Mouse (Mus musculus): ENCODE results near the gene Shcbp1l. TPM values are rescaled to one million over a fixed set of nuclear protein-coding genes. Genes with fewer than 3 reads are reported as not detected.

The Shcbp1l gene
- total RNA-seq, 4 experiments from 2014 or later = not detected

- peak; percentile 17 to 21 for DNase-seq (ENCODE audit: low spot score in 2 of 2)
These were observed 62.0 kb downstream of the Shcbp1l start for GRCm38 (mm10) chr1:153486767-153487499.

DNA sequence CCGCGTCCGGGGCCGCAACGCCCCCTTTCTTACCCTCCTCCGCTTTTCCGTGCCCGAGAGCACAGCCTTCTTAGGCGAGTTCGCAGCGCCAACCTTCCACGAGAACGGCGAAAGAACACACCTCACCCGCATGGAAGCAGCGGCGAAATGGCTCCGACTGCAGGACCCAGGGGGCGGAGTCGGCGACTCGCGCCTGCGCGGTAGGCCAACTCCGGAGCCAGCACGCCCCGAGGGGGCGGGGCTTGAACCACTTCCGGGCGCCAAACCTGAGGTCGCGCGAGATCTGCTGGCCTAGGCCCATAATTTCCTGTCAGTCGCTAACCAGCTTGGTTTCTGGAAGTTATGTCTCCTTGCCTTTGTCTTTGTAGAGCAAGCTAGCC, 62.5 kb downstream of the Shcbp1l start, which contains the start of gene Dhx9:
TSS of gene Dhx9 (minus strand) at position 161 of the 380 bp plus-strand sequence.
- peak; percentile 98 for DNase-seq (ENCODE audit: low spot score in 2 of 2)

- DNase-seq (ENCODE audit: low spot score in 2 of 2) = no peak
These were observed 64.2 kb downstream of the Shcbp1l start for GRCm38 (mm10) chr1:153489132-153489531.

GRCm38 (mm10) chr1:153489540-153489939, 64.6 kb downstream of the Shcbp1l start:
- no peak for DNase-seq (ENCODE audit: low spot score in 2 of 2)

GRCm38 (mm10) chr1:153489963-153490362, 65.0 kb downstream of the Shcbp1l start:
- DNase-seq (ENCODE audit: low spot score in 2 of 2) = no peak

DNA sequence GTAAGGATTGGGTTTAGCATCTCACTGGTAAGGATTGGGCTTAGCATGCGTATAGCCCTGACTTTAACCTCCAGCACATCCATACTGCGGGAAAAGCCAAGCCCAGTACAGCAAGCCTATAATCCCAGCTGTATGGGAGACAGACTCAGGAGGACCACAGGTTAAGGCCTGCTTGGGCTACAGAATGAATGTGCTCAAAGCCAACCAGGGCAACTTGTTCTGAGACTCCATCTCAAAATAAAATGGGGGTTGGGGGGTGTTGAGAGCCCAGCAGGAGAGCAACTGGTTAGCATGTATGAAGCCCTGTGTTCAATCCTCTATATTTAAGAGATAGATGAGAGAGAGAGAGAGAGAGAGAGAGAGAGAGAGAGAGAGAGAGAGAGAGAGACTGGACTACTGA, 66.4 kb downstream of the Shcbp1l start:
- no peak for DNase-seq (ENCODE audit: low spot score in 2 of 2)

DNA sequence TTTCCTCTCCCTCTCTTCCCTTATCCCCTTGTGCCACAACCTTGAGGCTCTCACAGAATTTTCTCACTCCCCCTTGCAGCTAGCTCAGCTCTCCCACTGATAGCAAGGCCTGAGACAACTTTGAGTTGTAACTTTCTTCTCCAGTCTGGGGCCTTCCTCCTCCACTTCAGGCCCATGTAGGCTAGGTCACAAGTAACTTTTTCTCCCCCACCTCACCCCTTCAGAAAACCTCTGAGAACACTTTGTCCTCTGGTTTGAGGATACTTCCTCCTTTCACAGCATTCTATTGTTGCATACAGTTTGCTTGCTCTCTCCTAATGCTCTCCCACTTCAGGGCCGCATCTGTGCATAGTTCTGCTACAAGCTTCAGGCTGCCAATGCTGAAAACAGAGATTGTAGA, 66.9 kb downstream of the Shcbp1l start:
- no peak for DNase-seq (ENCODE audit: low spot score in 2 of 2)

DNA sequence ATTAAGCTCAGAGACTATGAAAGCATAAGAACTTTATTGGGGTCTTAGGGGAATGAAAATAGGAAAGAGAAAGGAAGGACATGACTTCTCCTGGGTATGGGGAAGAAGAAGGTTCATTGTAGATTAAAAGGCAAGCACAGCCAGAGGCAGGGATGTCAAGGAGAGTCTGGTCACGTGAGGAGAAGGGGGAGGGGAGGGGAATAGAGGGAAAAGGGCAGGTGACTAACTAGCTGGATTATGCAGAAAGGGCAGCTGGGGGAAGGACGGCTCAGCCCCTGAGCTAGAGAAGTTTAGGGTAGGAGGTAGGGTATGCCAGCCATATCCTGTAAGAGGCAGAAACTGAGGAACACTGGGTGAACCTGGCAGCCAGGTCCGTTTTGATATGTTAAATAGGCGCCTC, 68.4 kb downstream of the Shcbp1l start:
- no peak for DNase-seq (ENCODE audit: low spot score in 2 of 2)

- DNase-seq (ENCODE audit: low spot score in 2 of 2) = no peak
These were observed 69.0 kb downstream of the Shcbp1l start for GRCm38 (mm10) chr1:153493931-153494330.

- no peak for DNase-seq (ENCODE audit: low spot score in 2 of 2)
These were observed 71.1 kb downstream of the Shcbp1l start for GRCm38 (mm10) chr1:153496030-153496429.

DNA sequence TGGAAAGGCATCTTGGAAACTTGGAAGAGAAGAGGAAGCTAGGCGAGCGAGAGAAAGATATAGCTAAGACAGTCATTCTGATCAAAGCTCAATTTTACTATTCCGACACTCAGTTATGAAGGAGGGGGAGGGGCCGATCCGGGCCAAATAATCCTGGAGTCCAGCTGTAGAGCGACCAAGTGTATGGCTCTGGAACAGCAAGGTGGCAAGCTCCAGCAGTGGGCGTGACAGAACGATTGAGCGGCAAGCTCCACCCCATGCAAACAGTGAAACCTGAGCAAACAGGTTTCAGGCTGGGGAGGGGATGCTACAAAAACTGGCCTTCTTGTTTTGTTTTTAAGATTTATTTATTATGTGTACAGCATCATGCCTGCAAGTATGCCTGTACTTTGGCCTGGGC, 75.1 kb downstream of the Shcbp1l start:
- DNase-seq (ENCODE audit: low spot score in 2 of 2) = no peak

GRCm38 (mm10) chr1:153501644-153502321, 76.8 kb downstream of the Shcbp1l start:
- DNase-seq (ENCODE audit: low spot score in 2 of 2) = no peak

Other genes with a start within 250 kb of the Shcbp1l start
- 1 to 10 TPM; 1.8 to 4.9 (median 3.0) TPM for gene Lamc2, start 238.7 kb upstream of the Shcbp1l start, total RNA-seq (2022)
- 10 to 100 TPM; 34.7 to 54.8 (median 46.8) TPM for gene Lamc1, start 92.4 kb upstream of the Shcbp1l start, total RNA-seq (2022)
- 10 to 100 TPM; 18.8 to 23.4 (median 20.3) TPM for gene Dhx9, start 62.5 kb downstream of the Shcbp1l start, total RNA-seq (2022)
- gene Npl, start 124.9 kb downstream of the Shcbp1l start, total RNA-seq (2022) = 1 to 10 TPM; 1.6 to 2.7 (median 1.8) TPM
- not detected for gene Rgs8, start 227.9 kb downstream of the Shcbp1l start, total RNA-seq (2022)